8 mouse cellular contexts compared by ENCODE assay signal in the genomic region with DNA sequence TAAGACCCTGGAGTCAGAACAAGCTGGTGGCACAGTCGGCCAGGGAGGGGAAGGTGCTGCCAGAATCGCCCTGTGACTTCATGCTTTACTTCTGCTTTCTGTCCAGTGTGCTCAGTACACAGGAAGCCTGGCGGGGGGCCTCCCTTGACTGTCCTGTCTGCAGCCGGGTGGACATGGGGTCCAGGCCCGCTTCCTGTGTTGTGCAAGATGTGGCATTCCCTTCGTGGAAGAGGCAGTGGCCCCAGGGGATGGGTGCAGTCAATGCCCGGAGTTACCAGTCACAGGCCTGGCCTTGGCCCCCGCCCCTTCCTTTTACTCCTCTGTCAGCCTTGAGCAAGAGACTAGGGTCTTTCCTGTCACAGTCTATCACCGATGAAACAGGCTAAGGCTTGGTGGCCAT.
DNase-seq lines count a peak whose midpoint lies in the region; ATAC-seq and TF ChIP-seq lines count a peak whose summit lies in the region.
"Had no signal": no experiment of that assay in that cellular context is flagged by ENCODE, and none has a peak within 500 bp of the region (broad histone marks: within the 10 kb centered on the region; RNA-seq: fewer than 3 reads in every experiment).

No protein-coding gene starts in this region.

- no peaks in the 10 kb centered on the region for H3K36me3 ChIP-seq in midbrain, postnatal 0 days (ENCODE audit: insufficient read depth, low read length)

- DNase-seq in 3T3-L1 (ENCODE audit: low read depth, low spot score) = peak; percentile 55
- peak; percentile 69 for DNase-seq in A20 (ENCODE audit: low read depth, low spot score)
- peak; percentile 86 for DNase-seq in lung, postnatal 36 days
- DNase-seq in midbrain, postnatal 0 days (ENCODE audit: low spot score) = no peak
- DNase-seq in kidney, postnatal 10 days = no peak
- no peak for DNase-seq in thymus, postnatal 4 days

- peak; percentile 82 to 83 for ATAC-seq in hematopoietic stem cell, adult 5-6 weeks (replicated peaks in 1 of 2; ENCODE audit: insufficient read depth in 1 of 2, low FRiP score in 2 of 2, low TSS enrichment in 1 of 2, low read depth in 1 of 2, poor library complexity in 2 of 2, severe bottlenecking in 2 of 2)
- ATAC-seq in midbrain, postnatal 0 days (ENCODE audit: low FRiP score) = no peak

- no peak overlapping the region for H3K4me2 ChIP-seq in midbrain, postnatal 0 days (ENCODE audit: low read depth, low read length, poor library complexity, severe bottlenecking)

- no peak overlapping the region for H3K9ac ChIP-seq in midbrain, postnatal 0 days (replicated peaks; ENCODE audit: low read length, poor library complexity, severe bottlenecking)

- H3K4me1 ChIP-seq in midbrain, postnatal 0 days (ENCODE audit: insufficient read depth, low read length) = no peaks in the 10 kb centered on the region

- no peaks in the 10 kb centered on the region for H3K9me3 ChIP-seq in midbrain, postnatal 0 days (ENCODE audit: low read length)

- TF ChIP-seq CTCF in midbrain, postnatal 0 days (IDR thresholded peaks at IDR 0.05) = no peak

- no peaks in the 10 kb centered on the region for H3K27me3 ChIP-seq in midbrain, postnatal 0 days (ENCODE audit: insufficient read depth, low read length)

- H3K27ac ChIP-seq in midbrain, postnatal 0 days (ENCODE audit: low read depth, low read length) = no peak overlapping the region
- H3K27ac ChIP-seq: kidney, postnatal 0 days had no signal

- WGBS in midbrain, postnatal 0 days = 72% methylated on average over 9 of the region's 9 CpGs

- H3K4me3 ChIP-seq in midbrain, postnatal 0 days (ENCODE audit: low read depth, low read length) = no peak overlapping the region

Comparison
In these comparisons a context has a peak if more than half of its experiments do, and no peak if none do; other contexts are left out.
1. DNase-seq: peak in 3T3-L1 (single experiment), A20 (single experiment) and lung, postnatal 36 days (single experiment); none in midbrain, postnatal 0 days (single experiment), kidney, postnatal 10 days (single experiment) and thymus, postnatal 4 days (single experiment).